Mouse (Mus musculus) left cerebral cortex, adult 9 months (tissue): Measurements from ENCODE around the gene Rb1.

Experiments
- DNase-seq, 2 experiments: peaks; one replicate each; pipeline ENCODE4 v3.0.0; 2022; ENCODE audit warnings: low spot score in 2 of 2

The Rb1 gene

DNA sequence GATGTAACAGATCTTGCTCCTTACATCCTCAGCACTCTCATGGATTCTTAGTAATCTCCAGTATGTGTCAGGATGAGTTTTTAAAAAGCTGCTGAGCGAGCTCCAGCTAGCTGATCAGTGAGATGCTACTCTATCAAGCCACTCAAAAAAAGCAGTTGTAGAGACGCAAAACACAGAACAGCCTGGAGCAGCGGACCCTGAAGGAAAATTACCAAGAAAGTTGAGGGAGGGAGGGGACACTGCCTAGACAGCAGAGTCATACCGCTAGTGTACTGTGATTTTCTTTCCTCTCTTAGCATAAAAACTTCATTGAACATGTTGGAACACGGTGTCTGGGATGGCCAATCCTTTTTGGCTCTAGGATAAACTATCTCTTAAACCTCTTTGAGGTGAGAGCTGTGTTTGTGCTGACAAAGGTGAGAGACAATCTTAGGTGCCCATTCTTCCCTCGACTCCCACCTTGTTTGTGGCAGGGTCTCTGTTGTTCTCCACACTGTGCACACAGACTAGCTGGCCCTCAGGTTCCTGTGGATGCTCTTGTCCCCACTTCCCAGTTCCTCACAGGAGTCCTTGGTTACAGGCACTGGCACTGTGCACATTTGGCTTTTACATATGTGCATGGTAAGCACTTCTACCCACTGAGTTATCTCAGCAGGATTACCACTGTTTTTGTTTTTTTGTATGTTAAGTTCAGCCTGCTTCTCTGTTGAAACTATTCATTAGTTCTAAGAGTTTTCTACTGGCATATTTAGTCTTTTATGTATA is 10.9 kb upstream of the Rb1 start:
- no peak for DNase-seq

DNA sequence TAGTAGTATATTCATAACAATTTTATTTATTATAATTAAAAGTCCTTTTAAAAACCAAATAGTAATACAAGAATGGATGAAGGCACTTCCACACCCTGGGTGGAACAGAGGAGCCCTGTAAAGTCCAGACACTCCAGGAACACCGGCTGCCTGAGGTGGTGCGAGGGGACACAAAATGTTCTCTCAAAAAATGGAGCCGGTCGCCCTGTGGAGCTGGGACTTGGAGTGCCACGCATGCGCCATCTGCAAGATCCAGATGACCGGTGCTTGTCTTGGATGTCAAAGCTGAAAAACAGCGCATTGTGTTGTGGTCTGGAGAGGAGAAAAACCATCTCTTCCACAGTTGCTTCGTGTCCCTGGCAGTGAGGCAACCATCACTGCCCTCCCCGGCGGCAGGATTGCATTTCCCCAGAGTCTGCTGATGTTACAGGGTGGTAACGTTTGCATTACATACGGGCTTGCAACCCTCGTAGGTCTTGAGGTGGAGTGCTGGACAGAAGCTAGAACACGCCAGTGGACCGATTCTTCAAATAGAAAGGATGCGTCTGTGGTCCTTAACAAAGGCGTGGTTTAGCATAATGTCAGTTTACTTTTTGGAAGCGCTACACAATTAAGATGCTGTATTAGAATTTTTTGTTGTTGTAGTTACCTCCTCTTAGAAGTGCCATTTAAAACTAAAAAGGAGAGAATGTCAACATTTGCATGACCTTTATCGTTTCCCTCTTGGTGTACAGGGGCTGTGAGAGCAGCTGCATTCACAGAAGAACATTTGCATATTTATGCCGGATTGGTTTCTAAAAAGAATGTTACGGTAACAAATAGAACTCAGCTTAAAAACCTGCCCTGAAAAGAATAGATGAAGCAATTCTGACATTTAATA is 9.5 kb upstream of the Rb1 start:
- no peak for DNase-seq

GRCm38 (mm10) chr14:73333880-73334279 is 8.3 kb upstream of the Rb1 start:
- no peak for DNase-seq

DNA sequence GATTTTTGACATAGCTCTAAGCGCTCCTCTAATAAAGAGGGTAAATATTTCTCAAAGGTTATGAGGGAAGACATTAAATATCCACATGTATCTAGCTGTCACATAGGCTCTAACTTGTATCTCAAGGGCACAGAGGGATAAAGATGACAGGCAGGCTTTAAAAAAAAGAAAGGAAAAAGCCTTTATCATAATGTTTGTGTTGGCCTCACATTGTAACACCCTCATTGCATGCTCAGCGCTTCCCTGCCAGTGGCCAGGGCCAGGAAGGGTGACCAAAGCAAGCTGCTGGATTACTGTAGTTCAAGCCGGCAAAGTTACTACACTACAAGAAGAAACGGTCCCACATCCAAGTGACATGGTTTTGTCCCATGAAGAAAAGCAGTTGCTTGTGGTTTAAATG is 5.8 kb upstream of the Rb1 start:
- no peak for DNase-seq

DNA sequence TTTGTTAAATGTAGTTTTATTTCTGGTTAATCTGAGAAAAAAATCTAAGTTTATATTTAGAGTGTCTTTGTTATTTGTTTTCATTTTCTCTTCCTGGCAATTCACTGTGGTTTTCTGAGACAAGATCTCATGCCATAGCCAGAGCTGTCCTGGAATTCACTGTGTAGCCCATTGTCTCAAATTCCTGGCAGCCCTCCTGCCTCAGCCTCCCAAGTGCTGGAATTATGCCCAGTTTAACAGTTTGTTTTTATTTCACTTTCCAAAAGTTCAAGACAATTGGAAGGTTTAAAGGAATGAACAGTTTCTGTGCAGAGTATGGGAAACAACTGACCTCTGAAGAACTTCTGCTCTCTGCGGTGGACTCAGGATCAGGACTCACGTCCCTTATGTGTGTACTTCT is 4.2 kb upstream of the Rb1 start:
- DNase-seq = no peak

DNA sequence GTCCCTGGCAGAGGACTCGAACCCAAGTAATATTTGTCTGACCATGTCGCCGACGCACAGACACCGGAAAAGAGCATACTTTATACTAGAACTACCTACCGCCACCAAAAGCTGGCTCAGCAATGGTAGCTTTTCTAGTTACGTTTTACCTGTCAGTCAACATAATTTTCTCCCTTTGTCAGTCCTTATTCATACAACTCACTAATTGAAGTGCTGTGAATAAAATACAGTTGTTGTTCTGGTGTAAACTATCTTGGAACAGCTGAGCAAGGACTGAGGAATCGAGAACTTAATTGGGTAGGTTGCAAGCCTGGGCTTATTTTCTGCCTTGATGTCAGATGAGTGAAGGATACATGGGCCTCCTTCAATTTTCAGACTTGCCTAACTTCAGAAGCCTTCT is 889 bp upstream of the Rb1 start:
- DNase-seq = no peak

DNA sequence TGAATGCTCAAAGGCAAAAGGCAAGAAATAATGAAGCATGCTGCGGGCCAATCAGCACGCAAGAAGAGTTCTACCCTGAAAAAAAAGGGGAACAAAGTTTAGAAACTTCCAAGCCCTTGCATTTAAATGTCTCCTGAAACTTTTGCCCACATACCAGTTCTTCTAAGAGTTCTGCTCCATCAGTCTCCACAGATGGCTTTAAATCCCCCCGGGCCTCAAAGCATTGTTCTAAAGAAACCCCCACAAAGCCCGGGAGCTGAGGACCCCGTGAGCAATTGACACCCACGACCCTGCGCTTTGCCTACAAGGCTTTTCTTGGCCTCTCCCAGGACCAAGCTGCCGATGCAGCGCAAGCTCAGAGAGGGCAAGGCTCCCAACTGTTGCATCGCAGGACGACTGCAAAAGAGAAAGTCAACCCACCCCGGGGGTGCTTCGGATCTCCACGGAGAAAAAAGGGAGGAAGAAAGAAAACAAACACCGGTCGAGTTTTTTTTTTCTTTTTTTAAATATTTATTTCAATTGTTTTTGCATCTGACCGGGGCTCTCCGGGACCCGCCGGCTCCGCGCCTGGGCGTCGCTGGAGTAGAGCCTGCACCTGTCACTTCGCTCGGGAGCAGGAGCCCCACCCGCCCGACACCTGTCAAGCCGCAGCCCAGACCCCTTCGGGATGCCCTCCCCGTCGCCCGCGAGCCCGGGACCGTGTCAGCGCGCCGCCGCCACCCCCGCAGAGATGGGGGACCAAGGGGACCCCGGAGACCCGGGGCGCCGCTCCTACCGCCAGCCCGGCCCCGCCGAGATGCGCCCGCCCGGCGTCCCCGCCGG is 777 bp downstream of the Rb1 start:
- DNase-seq = peak in 1 of 2 experiments; percentile 33

DNA sequence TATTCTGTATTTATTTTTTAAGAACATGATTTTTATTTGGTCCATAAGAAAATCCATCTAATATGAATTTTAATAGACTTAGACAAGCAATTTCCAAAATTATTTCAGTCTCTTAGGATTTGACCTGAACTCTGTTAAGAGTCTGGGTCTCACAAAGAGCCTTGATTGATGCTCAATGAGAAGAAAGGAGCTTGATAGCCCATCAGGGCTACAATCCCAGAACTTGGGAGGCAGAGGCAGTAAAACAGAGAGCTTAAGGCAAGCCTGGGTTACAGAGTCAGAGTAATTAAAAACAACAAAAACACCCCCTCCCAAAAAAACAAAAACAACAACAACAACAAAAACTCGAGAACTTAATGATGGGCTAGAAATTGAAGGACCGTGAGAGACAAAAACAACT is 1.7 kb downstream of the Rb1 start:
- DNase-seq = no peak

- no peak for DNase-seq
Measured at GRCm38 (mm10) chr14:73322142-73322541, 3.5 kb downstream of the Rb1 start.

- no peak for DNase-seq
Measured at GRCm38 (mm10) chr14:73316933-73317332, 8.7 kb downstream of the Rb1 start.

DNA sequence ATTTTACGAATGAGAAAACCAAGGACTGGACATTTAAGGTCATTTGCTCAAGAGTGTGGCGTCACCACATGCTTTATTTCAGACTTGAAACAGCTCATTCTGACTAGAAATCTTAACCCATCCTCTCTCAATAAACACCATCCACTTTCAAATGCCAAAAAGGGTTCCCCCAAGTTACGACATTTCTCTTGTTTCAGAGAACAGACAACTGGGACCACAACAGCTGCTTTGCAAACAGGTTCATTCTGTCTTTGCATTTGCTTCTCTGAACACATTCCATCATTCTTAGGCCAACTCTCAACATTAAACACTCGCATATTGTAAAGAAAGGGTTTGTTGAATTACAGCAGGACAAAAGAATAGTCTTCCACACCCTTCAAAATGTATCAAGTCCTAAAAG is 11.8 kb downstream of the Rb1 start:
- DNase-seq = no peak

GRCm38 (mm10) chr14:73313396-73313795 is 12.2 kb downstream of the Rb1 start:
- DNase-seq = no peak

DNA sequence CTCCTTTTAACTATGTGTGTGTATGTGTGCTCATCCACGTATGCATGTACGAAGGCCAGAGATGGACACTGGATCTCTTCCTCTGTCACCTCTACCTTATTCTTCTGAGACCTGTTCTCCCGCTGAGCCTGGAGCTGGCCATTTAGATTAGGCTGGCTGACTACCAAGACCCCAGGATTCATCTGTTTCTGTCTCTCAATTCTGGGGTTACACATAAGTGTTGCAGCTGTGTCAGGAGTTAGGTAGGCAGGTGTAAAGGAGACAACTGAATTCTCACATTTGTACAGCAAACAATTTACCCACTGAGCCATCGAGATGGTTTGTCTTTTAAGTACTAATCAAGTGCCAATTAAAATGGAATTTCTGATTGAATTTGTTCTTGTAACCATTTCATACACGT is 12.7 kb downstream of the Rb1 start:
- DNase-seq = no peak

- DNase-seq = no peak
Measured at GRCm38 (mm10) chr14:73307490-73307889, 18.1 kb downstream of the Rb1 start.

DNA sequence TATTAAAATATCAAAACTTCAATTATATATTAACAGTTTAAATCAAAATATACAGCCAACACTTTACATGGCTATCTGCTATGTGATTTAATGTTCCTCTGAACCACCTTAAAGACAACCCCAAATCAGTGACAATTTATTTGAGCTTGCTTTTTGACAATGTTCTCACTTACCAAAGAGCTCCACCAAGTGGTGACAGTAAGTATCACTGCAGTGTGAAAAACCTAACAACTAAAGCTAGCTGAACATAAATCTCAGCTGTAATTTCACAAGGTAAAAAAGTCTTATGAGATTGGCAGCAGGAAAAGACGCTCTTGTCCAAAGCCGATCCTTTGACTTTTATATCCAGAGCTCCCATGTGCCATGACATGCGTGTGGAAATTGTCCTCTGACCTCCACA is 22.4 kb downstream of the Rb1 start:
- DNase-seq = peak in 1 of 2 experiments; percentile 66

DNA sequence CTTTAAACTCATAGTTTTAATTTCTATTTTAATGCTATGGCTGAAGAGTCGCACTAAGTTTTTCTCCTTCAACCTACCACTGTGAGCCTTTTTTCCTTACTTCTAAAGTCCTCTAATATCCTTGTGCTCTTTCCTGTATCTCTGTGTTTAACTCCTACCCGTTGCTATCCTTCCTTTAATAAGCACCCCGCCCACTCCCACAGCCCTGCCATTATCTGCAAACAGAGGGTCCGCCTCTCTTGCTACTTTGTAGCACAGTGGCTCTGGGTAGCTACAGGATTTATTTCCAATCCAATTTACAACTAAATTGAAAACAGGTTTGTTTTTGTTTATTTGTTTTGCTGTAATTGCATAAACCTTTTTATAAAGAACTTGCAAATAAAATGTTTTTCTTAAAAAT is 23.8 kb downstream of the Rb1 start:
- DNase-seq = no peak

- no peak for DNase-seq
Measured at GRCm38 (mm10) chr14:73295512-73295911, 30.1 kb downstream of the Rb1 start.

GRCm38 (mm10) chr14:73293616-73294015 is 32.0 kb downstream of the Rb1 start:
- DNase-seq = no peak

DNA sequence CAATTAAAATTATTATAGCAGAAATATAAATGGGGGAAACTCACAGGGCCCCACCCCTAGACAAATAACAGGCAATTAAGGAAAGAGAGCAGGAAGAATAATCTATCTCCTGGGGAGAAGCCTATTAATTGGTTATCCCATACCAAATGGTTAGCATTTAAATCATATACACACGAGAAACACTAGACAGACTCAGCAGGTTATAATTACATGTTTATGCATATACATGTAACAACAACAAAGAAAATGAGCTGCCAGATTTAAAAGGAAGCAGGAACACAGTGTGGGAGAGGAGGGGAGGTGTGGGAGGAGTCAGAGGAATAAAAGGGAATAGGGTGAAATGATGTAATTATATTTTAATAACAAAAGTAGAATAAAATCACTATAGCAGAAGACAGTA is 33.2 kb downstream of the Rb1 start:
- no peak for DNase-seq

DNA sequence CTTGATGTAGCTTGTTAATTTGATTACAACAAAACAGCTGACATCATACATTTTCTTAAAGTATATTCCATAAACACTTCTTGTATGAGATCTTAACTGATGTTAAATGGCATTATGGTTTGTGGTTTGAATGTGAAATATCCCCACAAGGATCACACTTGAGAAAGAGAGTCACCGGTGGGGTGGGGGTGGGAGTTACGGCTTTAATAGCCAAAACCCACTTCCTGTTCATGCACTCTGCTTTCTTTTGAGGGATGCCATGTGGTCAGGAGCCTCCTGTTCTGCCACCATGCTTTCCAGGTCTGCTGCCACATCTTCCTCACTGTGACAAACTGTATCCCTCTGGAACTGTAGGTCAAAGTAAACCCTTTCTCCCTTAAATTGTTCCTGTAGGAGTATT is 35.7 kb downstream of the Rb1 start:
- no peak for DNase-seq

DNA sequence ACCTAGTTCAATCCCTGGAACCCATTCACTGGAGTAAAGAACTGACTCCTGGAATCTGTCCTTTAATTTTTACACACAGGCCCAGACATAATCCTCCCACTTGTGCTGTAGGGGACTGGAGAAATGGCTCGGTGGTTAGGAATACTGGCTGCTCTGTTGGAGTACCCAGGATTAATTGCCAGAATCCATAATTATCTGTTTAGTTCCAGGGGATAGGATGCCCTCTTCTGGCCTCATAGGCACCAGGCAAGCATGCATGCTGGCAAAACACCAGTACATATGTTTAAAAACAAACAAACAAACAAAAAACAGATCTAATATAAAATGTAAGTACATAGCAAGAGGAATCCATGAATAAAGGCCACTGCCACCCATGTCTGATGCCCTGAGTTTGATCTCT is 44.6 kb downstream of the Rb1 start:
- DNase-seq = no peak

- DNase-seq = no peak
Measured at GRCm38 (mm10) chr14:73279096-73279495, 46.5 kb downstream of the Rb1 start.
